Mouse (Mus musculus) lung, adult 2 months (tissue): ENCODE results near the gene Lhfpl3.

Experiments
- CTCF ChIP-seq: fragments of 200-500 bp; IDR thresholded peaks from 2 replicates; pipeline ENCODE4 v1.5.1; 2011; ENCODE audit warnings: mild to moderate bottlenecking, low read length, control low read depth; ENCODE audit not compliant: insufficient read depth
- POLR2A ChIP-seq: fragments of 200-500 bp; IDR thresholded peaks from 2 replicates; pipeline ENCODE4 v1.6.1; 2011; ENCODE audit warnings: low read depth, mild to moderate bottlenecking, control low read depth, low read length, borderline replicate concordance; ENCODE audit errors: extremely low read depth

- TF ChIP-seq CTCF = no peak
- no peak for TF ChIP-seq POLR2A
Measured at GRCm38 (mm10) chr5:23003123-23003797, 257.4 kb downstream of the Lhfpl3 start.
